Mouse (Mus musculus) adrenal gland, postnatal 36 days (tissue): Measurements from ENCODE around the gene Myh4. TPM values are rescaled to one million over a fixed set of nuclear protein-coding genes. Genes with fewer than 3 reads are reported as not detected.

Source experiments
- total RNA-seq, 2 experiments: library from RNA; stranded (reverse); gene quantifications; 2 replicates each; pipeline ENCODE4 v1.2.3; 2021

Gene Myh4
- total RNA-seq, 2 experiments from 2014 or later: not detected

Other genes with a start within 250 kb of the Myh4 start
- 10 to 100 TPM in 1 of 2 experiments, 1 to 10 TPM in 1; 5.8 to 10.2 TPM for gene Tmem220, start 212.9 kb upstream of the Myh4 start, total RNA-seq
- gene Adprm, start 185.4 kb upstream of the Myh4 start, total RNA-seq: 10 to 100 TPM; 22.3 to 22.4 TPM
- 10 to 100 TPM; 21.9 to 22.4 TPM for gene Sco1, start 185.4 kb upstream of the Myh4 start, total RNA-seq
- under 1 TPM; 0.03 to 0.07 TPM for gene Myh3, start 159.7 kb upstream of the Myh4 start, total RNA-seq
- under 1 TPM in 1 of 2 experiments, not detected in 1; 0.20 TPM for gene Myh2, start 67.0 kb upstream of the Myh4 start, total RNA-seq
- under 1 TPM; 0.10 to 0.20 TPM for gene Myh1, start 38.0 kb upstream of the Myh4 start, total RNA-seq
- not detected for gene Myh8, start 39.1 kb downstream of the Myh4 start, total RNA-seq
- not detected for gene Myh13, start 83.6 kb downstream of the Myh4 start, total RNA-seq
- 10 to 100 TPM; 37.2 to 76.3 TPM for gene Gas7, start 217.4 kb downstream of the Myh4 start, total RNA-seq